26 mouse cellular contexts compared by ENCODE assay signal in genomic region chr3:84570501-84570900, GRCm38 (mm10). TPM values are rescaled to one million over a fixed set of nuclear protein-coding genes. Genes with fewer than 3 reads are reported as not detected.
A peak's percentile ranks its signal among the peaks of the same experiment; 100 is the strongest.
DNase-seq lines count a peak whose midpoint lies in the region; ATAC-seq and TF ChIP-seq lines count a peak whose summit lies in the region.
"Had no signal": no experiment of that assay in that cellular context is flagged by ENCODE, and none has a peak within 500 bp of the region (broad histone marks: within the 10 kb centered on the region; RNA-seq: fewer than 3 reads in every experiment).

No protein-coding gene starts in this region.

- peak; percentile 33 for ATAC-seq in granulocyte monocyte progenitor cell, adult 5-6 weeks (replicated peaks; ENCODE audit: poor library complexity, severe bottlenecking)
- peak; percentile 64 for ATAC-seq in megakaryocyte progenitor cell, adult 5-6 weeks (replicated peaks; ENCODE audit: poor library complexity)
- ATAC-seq: forebrain, embryonic 14.5 days; intestine, postnatal 0 days had no signal

- no peak for TF ChIP-seq CTCF in MEL (IDR thresholded peaks at IDR 0.05 in 2 of 3, conservative IDR thresholded peaks at IDR 0.05 in 1 of 3; ENCODE audit: control insufficient read depth in 1 of 3, insufficient read depth in 1 of 3, low read depth in 2 of 3, low read length in 3 of 3, poor library complexity in 1 of 3, severe bottlenecking in 1 of 3)

- no peaks in the 10 kb centered on the region; a peak in 1 of 4 replicates for H3K4me1 ChIP-seq in MEL (ENCODE audit: control insufficient read depth in 1 of 2, insufficient read depth in 2 of 2, low read length in 2 of 2)
- H3K4me1 ChIP-seq: hindbrain, embryonic 10.5 days had no signal

- peaks cover 3% of the 10 kb centered on the region; the same call in 1 of the 2 replicates for H3K79me2 ChIP-seq in MEL (ENCODE audit: control insufficient read depth, insufficient read depth, low read length, poor library complexity)

- no peak for TF ChIP-seq POLR2A in MEL (IDR thresholded peaks at IDR 0.05; ENCODE audit: control insufficient read depth in 1 of 2, insufficient read depth in 1 of 2, low read depth in 1 of 2, low read length in 2 of 2, poor library complexity in 1 of 2)

- intact Hi-C loops in heart, postnatal 10 days (cut with DNase I): no loop called here
- intact Hi-C loops in left cerebral cortex, postnatal 25 days (cut with DNase I): no loop called here

- peaks cover 0 to 8% of the 10 kb centered on the region in 2 experiments; a peak in 2 of 4 replicates for H3K36me3 ChIP-seq in MEL (ENCODE audit: control insufficient read depth in 1 of 2, insufficient read depth in 2 of 2, low read length in 2 of 2)
- H3K36me3 ChIP-seq: embryonic facial prominence, embryonic 15.5 days; forebrain, embryonic 10.5 days; heart, embryonic 10.5 days; heart, embryonic 15.5 days; hindbrain, embryonic 10.5 days had no signal

- no peak overlapping the region for H3K9ac ChIP-seq in MEL (ENCODE audit: control insufficient read depth, low read depth, low read length, poor library complexity, severe bottlenecking)
- H3K9ac ChIP-seq: embryonic facial prominence, embryonic 15.5 days; heart, embryonic 15.5 days; hindbrain, embryonic 14.5 days had no signal

- no peaks in the 10 kb centered on the region for H3K27me3 ChIP-seq in MEL (ENCODE audit: control insufficient read depth in 1 of 2, insufficient read depth in 2 of 2, low read length in 2 of 2)
- H3K27me3 ChIP-seq: embryonic facial prominence, embryonic 15.5 days; heart, embryonic 15.5 days had no signal

- no peak for TF ChIP-seq EP300 in MEL (IDR thresholded peaks at IDR 0.05; ENCODE audit: low read depth in 1 of 2, low read length in 2 of 2)

- H3K27ac ChIP-seq in MEL (ENCODE audit: control insufficient read depth, low read depth, low read length): no peak overlapping the region
- H3K27ac ChIP-seq: embryonic facial prominence, embryonic 15.5 days; forebrain, embryonic 10.5 days; heart, embryonic 10.5 days; heart, embryonic 15.5 days; hindbrain, embryonic 10.5 days; hindbrain, embryonic 14.5 days had no signal

- TF ChIP-seq RAD21 in MEL (IDR thresholded peaks at IDR 0.05; ENCODE audit: low read depth, low read length): no peak

- no peaks in the 10 kb centered on the region for H3K9me3 ChIP-seq in MEL (replicated peaks; ENCODE audit: insufficient read depth, low read length)
- H3K9me3 ChIP-seq: embryonic facial prominence, embryonic 15.5 days; forebrain, embryonic 10.5 days; G1E; heart, embryonic 10.5 days; heart, embryonic 15.5 days; hindbrain, embryonic 10.5 days had no signal

- peak; percentile 47 for DNase-seq in CD4-positive, CD25-positive, alpha-beta regulatory T cell, adult 2 months (ENCODE audit: low read depth, low spot score)
- peak; percentile 24 for DNase-seq in MEL (ENCODE audit: low read depth, low spot score)
- DNase-seq in right cerebral cortex, postnatal 36 days (ENCODE audit: low spot score in 2 of 2): no peak
- no peak for DNase-seq in gastrocnemius, adult 8-10 months (ENCODE audit: low spot score in 2 of 2)
- DNase-seq in heart, postnatal 10 days: no peak
- DNase-seq in left cerebral cortex, postnatal 25 days (ENCODE audit: low spot score in 2 of 2): no peak
- DNase-seq: adrenal gland, postnatal 14 days; B cell, adult 2 months; cerebellum, adult 18-20 months; cerebellum, adult 9-11 months; embryo, embryonic 11 days; gastrocnemius, postnatal 10 days had no signal

- no peak overlapping the region for H3K4me3 ChIP-seq in MEL (ENCODE audit: control insufficient read depth in 1 of 2, insufficient read depth in 1 of 2, low read depth in 2 of 2, low read length in 2 of 2)
- H3K4me3 ChIP-seq: embryonic facial prominence, embryonic 15.5 days; erythroblast, embryonic 14.5 days; forebrain, embryonic 10.5 days; heart, embryonic 10.5 days; heart, embryonic 15.5 days; hindbrain, embryonic 10.5 days had no signal

TF ChIP-seq in MEL, 35 proteins besides CTCF, POLR2A, EP300 and RAD21:
- no peak for TF ChIP-seq JUND (IDR thresholded peaks at IDR 0.05; ENCODE audit: low read depth, low read length)
- TF ChIP-seq ELF1 (IDR thresholded peaks at IDR 0.05; ENCODE audit: low read depth, low read length): no peak
- TF ChIP-seq MYB (IDR thresholded peaks at IDR 0.05; ENCODE audit: low read depth, low read length): no peak
- TF ChIP-seq TBP (IDR thresholded peaks at IDR 0.05; ENCODE audit: low read depth, low read length): no peak
- TF ChIP-seq NRF1 (IDR thresholded peaks at IDR 0.05; ENCODE audit: insufficient read depth, low read depth, low read length, poor library complexity, severe bottlenecking): no peak
- no peak for TF ChIP-seq ZMIZ1 (IDR thresholded peaks at IDR 0.05; ENCODE audit: low read depth, low read length)
- TF ChIP-seq TCF12 (IDR thresholded peaks at IDR 0.05; ENCODE audit: low read depth, low read length): no peak
- no peak for TF ChIP-seq MAZ (IDR thresholded peaks at IDR 0.05; ENCODE audit: low read depth, low read length)
- no peak for TF ChIP-seq ZKSCAN1 (IDR thresholded peaks at IDR 0.05; ENCODE audit: low read depth, low read length)
- TF ChIP-seq UBTF (IDR thresholded peaks at IDR 0.05; ENCODE audit: borderline replicate concordance, insufficient read depth, low read depth, low read length): no peak
TF ChIP-seq in MEL: peak in this region for 0.

RNA-seq across cellular contexts. Expression of gene Arfip1, which starts 11.9 kb away (rescaled TPM):
- total RNA-seq in MEL (2012; rRNA removed): 12.5 and 14.8 TPM in 2 replicates
- 10 to 100 TPM in 1 of 2 experiments, not detected in 1; 15.4 TPM for polyA plus RNA-seq in MEL (2012; ENCODE audit: insufficient read depth in 1 of 2, insufficient read length in 2 of 2, low read depth in 1 of 2, low replicate concordance in 2 of 2, missing spikeins in 1 of 2)
- 11.5 and 18.5 TPM in 2 replicates for total RNA-seq in granulocyte monocyte progenitor cell, adult 5-6 weeks (2014; fragmentation: Nextera tagmentation)
- total RNA-seq in granulocyte monocyte progenitor cell, adult 5-6 weeks (2017): 40.3 and 49.1 TPM in 2 replicates
- 20.8 and 21.3 TPM in 2 replicates for total RNA-seq in megakaryocyte progenitor cell, adult 5-6 weeks (2015)
- 32.4 and 33.8 TPM in 2 replicates for total RNA-seq in megakaryocyte progenitor cell, adult 5-6 weeks (2017)
- total RNA-seq in gastrocnemius, adult 8-10 months (2022): 10 to 100 TPM in 1 of 4 experiments, 1 to 10 TPM in 3; 7.6 to 10.4 (median 9.1) TPM
- total RNA-seq in heart, postnatal 10 days (2021): 10 to 100 TPM; 28.0 to 28.4 TPM
- 10 to 100 TPM; 17.3 to 19.4 TPM for total RNA-seq in left cerebral cortex, postnatal 25 days (2021)

RNA-seq across cellular contexts. Expression of gene Tigd4, which starts 22.9 kb away (rescaled TPM):
- total RNA-seq in MEL (2012; rRNA removed): not detected in 2 replicates
- polyA plus RNA-seq in MEL (2012; ENCODE audit: insufficient read depth in 1 of 2, insufficient read length in 2 of 2, low read depth in 1 of 2, low replicate concordance in 2 of 2, missing spikeins in 1 of 2): not detected
- total RNA-seq in granulocyte monocyte progenitor cell, adult 5-6 weeks (2014; fragmentation: Nextera tagmentation): not detected in 2 replicates
- not detected in 2 replicates for total RNA-seq in granulocyte monocyte progenitor cell, adult 5-6 weeks (2017)
- not detected in 2 replicates for total RNA-seq in megakaryocyte progenitor cell, adult 5-6 weeks (2015)
- total RNA-seq in megakaryocyte progenitor cell, adult 5-6 weeks (2017): not detected in 2 replicates
- total RNA-seq in gastrocnemius, adult 8-10 months (2022): 10 to 100 TPM in 1 of 4 experiments, 1 to 10 TPM in 3; 9.2 to 11.0 (median 9.7) TPM
- under 1 TPM; 0.07 to 0.26 TPM for total RNA-seq in heart, postnatal 10 days (2021)
- under 1 TPM in 1 of 2 experiments, not detected in 1; 0.11 TPM for total RNA-seq in left cerebral cortex, postnatal 25 days (2021)
- total RNA-seq: adrenal gland, adult 18-20 months; adrenal gland, postnatal 14 days had no signal
- polyA plus RNA-seq: erythroblast, embryonic 14.5 days; forebrain, embryonic 14.5 days; G1E; gonadal fat pad, adult 2 months; heart, embryonic 10.5 days; hindbrain, embryonic 10.5 days; hindbrain, embryonic 14.5 days; intestine, postnatal 0 days had no signal

Comparison
In these comparisons a context has a peak if more than half of its experiments do, and no peak if none do; other contexts are left out.
1. DNase-seq: peak in CD4-positive, CD25-positive, alpha-beta regulatory T cell, adult 2 months (single experiment) and MEL (single experiment); none in right cerebral cortex, postnatal 36 days (0 of 2), gastrocnemius, adult 8-10 months (0 of 2), heart, postnatal 10 days (0 of 2) and left cerebral cortex, postnatal 25 days (0 of 2).
2. RNA of gene Tigd4, which starts 22.9 kb away (total RNA-seq): 9.2 to 11.0 TPM in gastrocnemius, adult 8-10 months; 0.07 to 0.26 TPM in heart, postnatal 10 days, 0.11 TPM in left cerebral cortex, postnatal 25 days, not detected in MEL, not detected in granulocyte monocyte progenitor cell, adult 5-6 weeks and not detected in megakaryocyte progenitor cell, adult 5-6 weeks; every median in the first group is over 4 times any median in the second.